Mouse (Mus musculus) liver, postnatal 0 days (tissue): ENCODE measurements around the gene Nanos1.

ENCODE experiments used
- CTCF ChIP-seq: sonication (generic); IDR thresholded peaks from 2 replicates; pipeline ENCODE4 v1.5.1; 2016; ENCODE audit warnings: antibody characterized with exemption, low read depth
- EP300 ChIP-seq: IDR thresholded peaks from 2 replicates; pipeline ENCODE4 v1.6.1; 2016; ENCODE audit warnings: antibody characterized with exemption, low read depth, mild to moderate bottlenecking

- TF ChIP-seq CTCF (no peak), EP300 (peak; percentile 62)
Observed at GRCm38 (mm10) chr19:60743767-60744547, 11.8 kb upstream of the Nanos1 start.
